In genomic region chr10:95410709-95411108, GRCm38 (mm10) we compare ENCODE assay signal across 10 mouse cellular contexts.
"Had no signal": no experiment of that assay in that cellular context is flagged by ENCODE, and none has a peak within 500 bp of the region (broad histone marks: within the 10 kb centered on the region; RNA-seq: fewer than 3 reads in every experiment).

No protein-coding gene starts in this region.

- H3K36me3 ChIP-seq: limb, embryonic 10.5 days; liver, embryonic 15.5 days; midbrain, embryonic 12.5 days had no signal

- H3K9ac ChIP-seq: liver, embryonic 15.5 days; lung, embryonic 15.5 days; midbrain, embryonic 12.5 days had no signal

- H3K4me3 ChIP-seq: layer of hippocampus, adult 2 months; limb, embryonic 10.5 days; liver, embryonic 15.5 days; lung, embryonic 15.5 days; midbrain, embryonic 12.5 days had no signal

- H3K9me3 ChIP-seq: limb, embryonic 10.5 days; liver, embryonic 15.5 days; lung, embryonic 15.5 days; midbrain, embryonic 12.5 days had no signal

- H3K27ac ChIP-seq: layer of hippocampus, adult 2 months; limb, embryonic 10.5 days; liver, embryonic 15.5 days; lung, embryonic 15.5 days; midbrain, embryonic 12.5 days; stomach, postnatal 0 days had no signal

- DNase-seq: kidney, postnatal 25 days; right cerebral cortex, postnatal 14 days; thymus, postnatal 4 days had no signal

- H3K4me2 ChIP-seq: liver, embryonic 11.5 days; liver, embryonic 15.5 days; lung, embryonic 15.5 days; midbrain, embryonic 12.5 days had no signal

- H3K27me3 ChIP-seq: lung, embryonic 15.5 days had no signal
